Mouse (Mus musculus) ES-E14 (cell line): ENCODE data around the gene Nacc2. TPM values are rescaled to one million over a fixed set of nuclear protein-coding genes. Genes with fewer than 3 reads are reported as not detected.

Experiments used
- DNase-seq: peaks from one replicate; pipeline ENCODE4 v3.0.0-alpha.2; 2013; ENCODE audit warnings: low read depth, low spot score
- H3K27ac ChIP-seq: 2 replicates; pipeline ENCODE4 v1.5.1; 2012; ENCODE audit warnings: low read depth, mild to moderate bottlenecking, low read length, moderate library complexity, mixed read lengths; ENCODE audit not compliant: poor library complexity, insufficient read depth, severe bottlenecking
- H3K36me3 ChIP-seq: 2 replicates; pipeline ENCODE4 v1.6.1; 2012; ENCODE audit warnings: mild to moderate bottlenecking, low read length, moderate library complexity, mixed read lengths; ENCODE audit not compliant: control insufficient read depth, poor library complexity, insufficient read depth, severe bottlenecking
- H3K4me1 ChIP-seq, 2 experiments: fragments of 150-350 bp in 1 of 2; sonication (generic) in 1 of 2; 2 replicates each; pipeline ENCODE4 v1.6.1; 2012; ENCODE audit warnings: low read length in 2 of 2, mild to moderate bottlenecking in 1 of 2, mixed read lengths in 1 of 2; ENCODE audit not compliant: control insufficient read depth in 2 of 2, insufficient read depth in 2 of 2, poor library complexity in 1 of 2
- H3K4me3 ChIP-seq, 2 experiments: fragments of 150-350 bp in 1 of 2; sonication (generic) in 1 of 2; 2 replicates each; pipeline ENCODE4 v1.5.1; 2012; ENCODE audit warnings: low read length in 2 of 2, low read depth in 1 of 2, mild to moderate bottlenecking in 1 of 2, mixed read lengths in 1 of 2; ENCODE audit not compliant: insufficient read depth in 1 of 2, poor library complexity in 1 of 2, severe bottlenecking in 1 of 2
- H3K9ac ChIP-seq: 2 replicates; pipeline ENCODE4 v1.6.1; 2012; ENCODE audit warnings: low read depth, mild to moderate bottlenecking, low read length, mixed read lengths; ENCODE audit not compliant: poor library complexity, insufficient read depth, severe bottlenecking
- H3K9me3 ChIP-seq: fragments of 150-350 bp; sonication (generic); 2 replicates; pipeline ENCODE4 v1.6.1; 2012; ENCODE audit warnings: low read depth, mild to moderate bottlenecking, low read length; ENCODE audit not compliant: control insufficient read depth, insufficient read depth
- CHD2 ChIP-seq: IDR thresholded peaks from 2 replicates; pipeline ENCODE4 v1.6.1; 2014; ENCODE audit warnings: mild to moderate bottlenecking, low read depth, low read length, inconsistent platforms
- HCFC1 ChIP-seq: IDR thresholded peaks from 2 replicates; pipeline ENCODE4 v1.6.1; 2012; ENCODE audit warnings: low read length, inconsistent platforms, borderline replicate concordance; ENCODE audit not compliant: insufficient read depth
- MAFK ChIP-seq: IDR thresholded peaks from 2 replicates; pipeline ENCODE4 v1.6.1; 2014; ENCODE audit warnings: mild to moderate bottlenecking, low read depth, low read length, inconsistent platforms; ENCODE audit not compliant: insufficient read depth
- ZC3H11A ChIP-seq: IDR thresholded peaks from 2 replicates; pipeline ENCODE4 v1.6.1; 2012; ENCODE audit warnings: low read depth, mild to moderate bottlenecking, inconsistent platforms, low read length, borderline replicate concordance
- ZNF384 ChIP-seq: IDR thresholded peaks from 2 replicates; pipeline ENCODE4 v1.6.1; 2012; ENCODE audit warnings: low read depth, low read length, inconsistent platforms
- in situ Hi-C, 2 experiments: fragments of 600-800 bp; cut with MboI; formaldehyde crosslinking; loops; one replicate each; pipeline ENCODE4 v1.15.1; 2025; ENCODE audit warnings: low sequenced_read_pairs in 2 of 2, inconsistent platforms in 1 of 2; ENCODE audit not compliant: unreplicated experiment in 2 of 2
- total RNA-seq: library from RNA; depleted of rRNA; stranded (reverse); fragments of 300-350 nt; gene quantifications from 2 replicates; pipeline ENCODE4 v1.2.3, GENCODE M21; 2012

The Nacc2 gene
- total RNA-seq, 1 experiment = 4.8 TPM

GRCm38 (mm10) chr2:26034344-26035050, 88.5 kb downstream of the Nacc2 start:
- Histone ChIP-seq H3K4me3 (no peak overlapping the region), H3K36me3 (no peaks in the 10 kb centered on the region), H3K27ac (no peak overlapping the region), H3K9ac (no peak overlapping the region), H3K4me1 (no peaks in the 10 kb centered on the region), H3K9me3 (no peaks in the 10 kb centered on the region)
- no peak for DNase-seq
- TF ChIP-seq HCFC1 (no peak), CHD2 (no peak), ZNF384 (no peak), ZC3H11A (no peak), MAFK (no peak)
- in situ Hi-C loops = no loop called here

- TF ChIP-seq MAFK = no peak
- TF ChIP-seq ZC3H11A = no peak
- no peak for TF ChIP-seq ZNF384
- no peak for TF ChIP-seq HCFC1
- no peak for TF ChIP-seq CHD2
- in situ Hi-C loops = no loop called here
- no peak for DNase-seq
Measured at GRCm38 (mm10) chr2:26030288-26030687, 92.7 kb downstream of the Nacc2 start.

GRCm38 (mm10) chr2:26024138-26025075, 98.6 kb downstream of the Nacc2 start:
- H3K27ac ChIP-seq = no peak overlapping the region
- no peaks in the 10 kb centered on the region for H3K36me3 ChIP-seq
- in situ Hi-C loops = loop anchor here in 1 of 2 experiments (10.0 kb wide), 1 partner anchor 120 kb away; no protein-coding TSS in a partner anchor
- peak; percentile 22 for DNase-seq
- no peak overlapping the region for H3K9ac ChIP-seq
- TF ChIP-seq ZC3H11A (peak; percentile 94), CHD2 (no peak), HCFC1 (no peak), MAFK (no peak), ZNF384 (no peak)
- no peaks in the 10 kb centered on the region for H3K9me3 ChIP-seq
- H3K4me1 ChIP-seq = peaks cover 2% of the 10 kb centered on the region in 2 experiments; a peak in 1 of 4 replicates
- H3K4me3 ChIP-seq = no peak overlapping the region

More at GRCm38 (mm10) chr2:26030288-26030687, 92.7 kb downstream of the Nacc2 start:
- Histone ChIP-seq H3K36me3 (no peaks in the 10 kb centered on the region), H3K27ac (no peak overlapping the region), H3K4me3 (no peak overlapping the region), H3K9me3 (no peaks in the 10 kb centered on the region), H3K4me1 (no peaks in the 10 kb centered on the region), H3K9ac (no peak overlapping the region)

GRCm38 (mm10) chr2:26022626-26023025, 100.4 kb downstream of the Nacc2 start:
- H3K9ac ChIP-seq = no peak overlapping the region
- in situ Hi-C loops = loop anchor here in 1 of 2 experiments (10.0 kb wide), 1 partner anchor 122 kb away; no protein-coding TSS in a partner anchor
- no peak overlapping the region for H3K27ac ChIP-seq
- H3K36me3 ChIP-seq = no peaks in the 10 kb centered on the region
- no peak for DNase-seq
- TF ChIP-seq HCFC1 (no peak), ZC3H11A (no peak), MAFK (no peak), CHD2 (no peak), ZNF384 (no peak)
- no peak overlapping the region for H3K4me3 ChIP-seq
- no peaks in the 10 kb centered on the region for H3K9me3 ChIP-seq
- peaks cover 2% of the 10 kb centered on the region in 2 experiments; a peak in 1 of 4 replicates for H3K4me1 ChIP-seq
